Mouse (Mus musculus) Patski (cell line): ENCODE data around the gene Mvd. TPM values are rescaled to one million over a fixed set of nuclear protein-coding genes. Genes with fewer than 3 reads are reported as not detected.

ENCODE experiments used
- ATAC-seq: fragments of 100-300 bp; one replicate; pipeline ENCODE4 v1.8.0; 2021
- CTCF ChIA-PET: fragments of 350-600 bp; sonication (Branson Sonifier 250); formaldehyde crosslinking; loops from one replicate; lab custom pipeline; 2022; ENCODE audit warnings: inconsistent platforms; lab: Charles Lee
- POLR2A ChIA-PET: fragments of 350-600 bp; sonication (Branson Sonifier 250); formaldehyde crosslinking; loops from one replicate; lab custom pipeline; 2022; ENCODE audit warnings: antibody characterized with exemption, inconsistent platforms; lab: Charles Lee
- DNase-seq: peaks from one replicate; pipeline ENCODE4 v3.0.0-alpha.2; 2011; ENCODE audit warnings: low read depth, low spot score
- H3K27me3 ChIP-seq: fragments of 371-371 bp; one replicate; pipeline ENCODE4 v1.5.1; 2021
- CTCF ChIP-seq: fragments of 100-300 bp; IDR thresholded peaks from one replicate; pipeline ENCODE4 v1.5.1; 2021
- in situ Hi-C: fragments of 300-500 bp; cut with MboI; formaldehyde crosslinking; loops from 3 replicates; pipeline ENCODE4 v1.11.1; 2018; ENCODE audit warnings: low pct_unique_long_range_greater_than_20kb, mixed read lengths
- polyA plus RNA-seq: library from polyadenylated mRNA; unstranded; gene quantifications from one replicate; pipeline ENCODE4 v1.2.3, GENCODE M21; 2021

Gene Mvd
- polyA plus RNA-seq, 1 experiment from 2014 or later = 21.9 TPM

- no peaks in the 10 kb centered on the region for H3K27me3 ChIP-seq
- CTCF ChIA-PET = no interaction called here
- in situ Hi-C loops = no loop called here
- no peak for TF ChIP-seq CTCF
- DNase-seq (no peak), ATAC-seq (no peak)
- POLR2A ChIA-PET = no interaction called here
Measured at GRCm38 (mm10) chr8:122407678-122408077, 35.5 kb downstream of the Mvd start.

DNA sequence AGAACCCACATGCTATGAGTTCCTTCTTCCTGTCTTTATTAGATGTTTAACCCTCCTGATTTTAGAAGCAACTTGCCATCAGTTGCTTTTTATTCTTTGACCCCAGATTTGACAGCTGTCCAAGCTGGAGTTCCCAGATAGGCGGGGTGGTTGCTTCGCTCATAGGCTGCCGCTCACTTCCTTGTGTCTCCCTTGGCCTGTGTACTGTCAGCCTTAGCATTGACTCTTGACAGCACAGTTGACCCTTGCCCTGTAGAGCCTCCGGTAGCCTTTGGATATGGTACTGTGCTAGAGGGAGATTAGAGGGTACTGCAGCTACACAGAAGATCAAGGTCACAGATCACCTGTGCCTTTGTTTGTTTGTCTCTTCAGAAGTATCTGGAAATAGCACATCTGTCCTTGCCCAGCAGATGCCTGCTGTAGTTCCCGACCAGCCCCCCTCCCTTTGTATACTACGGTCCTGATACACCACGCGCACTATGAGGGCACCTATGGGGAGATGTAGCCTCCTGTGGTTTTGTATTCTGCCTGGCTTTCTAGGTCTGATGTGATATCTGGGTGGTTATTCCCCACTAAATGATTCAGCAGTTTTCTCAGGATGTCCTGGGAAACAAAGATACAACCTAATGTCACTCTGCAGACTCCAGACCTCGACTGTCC lies 37.9 kb downstream of the Mvd start:
- no peaks in the 10 kb centered on the region for H3K27me3 ChIP-seq
- POLR2A ChIA-PET = interaction anchor here (0.8 kb wide), 1 partner anchor 12 kb away, joined by 3 read pairs; no protein-coding TSS in a partner anchor
- DNase-seq = no peak
- in situ Hi-C loops = no loop called here
- no peak for TF ChIP-seq CTCF
- ATAC-seq = no peak
- CTCF ChIA-PET = no interaction called here

GRCm38 (mm10) chr8:122398186-122398585 lies 45.0 kb downstream of the Mvd start:
- H3K27me3 ChIP-seq = no peaks in the 10 kb centered on the region
- in situ Hi-C loops = no loop called here
- no peak for TF ChIP-seq CTCF
- ChIA-PET POLR2A (interaction anchor here (1.3 kb wide), 1 partner anchor 55 kb away, joined by 3 read pairs; no protein-coding TSS in a partner anchor), CTCF (interaction anchor here (0.9 kb wide), 1 partner anchor 9 kb away, joined by 3 read pairs; no protein-coding TSS in a partner anchor)
- ATAC-seq (no peak), DNase-seq (no peak)

DNA sequence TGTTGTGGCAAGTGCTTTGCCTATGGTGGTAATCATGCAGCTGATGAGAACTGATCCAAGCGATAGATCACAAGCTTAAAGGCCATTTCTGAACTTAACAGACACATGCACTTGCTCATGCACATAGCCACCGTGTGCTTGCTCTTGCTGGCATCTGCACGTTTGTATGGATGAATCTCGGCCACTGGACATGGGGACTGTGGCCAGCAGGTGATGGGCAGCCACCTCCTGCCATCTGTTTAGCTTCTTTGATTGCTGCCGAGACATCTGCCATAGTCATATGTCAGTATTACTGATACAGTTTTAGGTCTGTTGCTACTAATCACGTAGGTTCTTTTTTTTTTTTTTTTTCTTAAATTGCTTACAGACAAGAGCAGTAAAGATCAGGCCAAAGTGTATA lies 47.9 kb downstream of the Mvd start:
- H3K27me3 ChIP-seq = no peaks in the 10 kb centered on the region
- ATAC-seq = no peak
- no peak for DNase-seq
- in situ Hi-C loops = no loop called here
- CTCF ChIA-PET = no interaction called here
- POLR2A ChIA-PET = interaction anchor here (0.7 kb wide), 1 partner anchor 92 kb away, joined by 4 read pairs; no protein-coding TSS in a partner anchor
- no peak for TF ChIP-seq CTCF

GRCm38 (mm10) chr8:122393717-122394116 lies 49.5 kb downstream of the Mvd start:
- ChIA-PET POLR2A (no interaction called here), CTCF (interaction anchor here (1.2 kb wide), 1 partner anchor 10 kb away, joined by 4 read pairs; no protein-coding TSS in a partner anchor)
- no peak for TF ChIP-seq CTCF
- no peaks in the 10 kb centered on the region for H3K27me3 ChIP-seq
- ATAC-seq = no peak
- in situ Hi-C loops = no loop called here
- no peak for DNase-seq

DNA sequence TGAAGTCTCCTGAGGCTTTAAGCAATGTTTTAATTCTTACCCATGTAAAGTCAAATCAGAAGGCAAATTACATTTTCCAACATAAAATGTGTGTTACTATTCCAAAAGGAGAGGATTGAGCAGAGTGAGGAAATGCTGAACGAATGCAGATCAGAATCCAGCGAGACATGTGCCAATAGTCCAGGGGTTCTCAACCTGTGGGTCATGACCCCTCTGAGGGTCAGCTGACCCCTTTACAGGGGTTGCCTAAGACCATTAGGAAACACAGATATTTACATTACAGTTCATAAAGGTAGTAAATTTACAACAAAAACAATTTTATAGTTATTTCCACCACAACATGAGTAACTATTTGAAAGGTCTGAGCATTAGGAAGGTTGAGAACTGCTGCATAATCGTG lies 52.5 kb downstream of the Mvd start:
- ATAC-seq (no peak), DNase-seq (no peak)
- ChIA-PET CTCF (no interaction called here), POLR2A (interaction anchor here (0.6 kb wide), 1 partner anchor 11 kb away, joined by 5 read pairs; no protein-coding TSS in a partner anchor)
- in situ Hi-C loops = no loop called here
- no peak for TF ChIP-seq CTCF
- H3K27me3 ChIP-seq = no peaks in the 10 kb centered on the region

GRCm38 (mm10) chr8:122389357-122389756 lies 53.9 kb downstream of the Mvd start:
- CTCF ChIA-PET = interaction anchor here (1.0 to 1.1 kb wide), 2 partner anchors 8 to 12 kb away, joined by 3 read pairs; no protein-coding TSS in a partner anchor

More at GRCm38 (mm10) chr8:122389357-122389756, 53.9 kb downstream of the Mvd start:
- no peak for DNase-seq
- H3K27me3 ChIP-seq = no peaks in the 10 kb centered on the region
- TF ChIP-seq CTCF = no peak
- ATAC-seq = no peak
- in situ Hi-C loops = no loop called here
- POLR2A ChIA-PET = no interaction called here

Other genes starting within 250 kb of the Mvd start
- 17.8 TPM for gene Zfpm1, start 161.3 kb downstream of the Mvd start, polyA plus RNA-seq
- 0.23 TPM for gene Trhr2, start 82.7 kb downstream of the Mvd start, polyA plus RNA-seq
- gene Zc3h18, start 66.8 kb downstream of the Mvd start, polyA plus RNA-seq = 54.1 TPM
- gene Il17c, start 21.4 kb downstream of the Mvd start, polyA plus RNA-seq = 0.39 TPM
- gene Cyba, start 10.5 kb downstream of the Mvd start, polyA plus RNA-seq = 288 TPM
- gene Snai3, start 17.3 kb upstream of the Mvd start, polyA plus RNA-seq = 0.17 TPM
- 41.5 TPM for gene Rnf166, start 32.6 kb upstream of the Mvd start, polyA plus RNA-seq
- gene Ctu2, start 32.7 kb upstream of the Mvd start, polyA plus RNA-seq = 27.4 TPM
- gene Piezo1, start 107.9 kb upstream of the Mvd start, polyA plus RNA-seq = 253 TPM
- gene Cdt1, start 124.6 kb upstream of the Mvd start, polyA plus RNA-seq = 24.2 TPM
- gene Aprt, start 133.5 kb upstream of the Mvd start, polyA plus RNA-seq = 224 TPM
- gene Galns, start 168.0 kb upstream of the Mvd start, polyA plus RNA-seq = 60.3 TPM
- 99.5 TPM for gene Trappc2l, start 168.2 kb upstream of the Mvd start, polyA plus RNA-seq
- gene Pabpn1l, start 179.3 kb upstream of the Mvd start, polyA plus RNA-seq = 0.05 TPM